Mouse (Mus musculus): ENCODE measurements around the gene Slc26a3. TPM values are rescaled to one million over a fixed set of nuclear protein-coding genes. Genes with fewer than 3 reads are reported as not detected.
A peak's percentile ranks its signal among the peaks of the same experiment; 100 is the strongest.

Slc26a3 gene
- total and polyA plus RNA-seq, 2 experiments from 2014 or later, result 0.15 TPM; not detected in 1

- DNase-seq (ENCODE audit: low spot score) (no peak), ATAC-seq (ENCODE audit: low FRiP score) (no peak)
- no peak for TF ChIP-seq CTCF (IDR thresholded peaks at IDR 0.05)
- 70% methylated on average over 5 of the region's 5 CpGs for WGBS
- Histone ChIP-seq H3K4me1 (ENCODE audit: insufficient read depth, low read length) (no peaks in the 10 kb centered on the region), H3K4me2 (ENCODE audit: low read depth, low read length, poor library complexity, severe bottlenecking) (no peak overlapping the region), H3K27ac (ENCODE audit: low read depth, low read length) (no peak overlapping the region), H3K4me3 (ENCODE audit: low read depth, low read length) (no peak overlapping the region), H3K9me3 (ENCODE audit: low read length) (no peaks in the 10 kb centered on the region), H3K36me3 (ENCODE audit: insufficient read depth, low read length) (no peaks in the 10 kb centered on the region), H3K27me3 (ENCODE audit: insufficient read depth, low read length) (no peaks in the 10 kb centered on the region), H3K9ac (replicated peaks; ENCODE audit: low read length, poor library complexity, severe bottlenecking) (no peak overlapping the region)
Observed at GRCm38 (mm10) chr12:31511218-31511617, 120.5 kb downstream of the Slc26a3 start.

GRCm38 (mm10) chr12:31512634-31513411 lies 122.2 kb downstream of the Slc26a3 start:
- no peak for ATAC-seq (ENCODE audit: low FRiP score)
- WGBS, result 92% methylated on average over 14 of the region's 14 CpGs
- no peak overlapping the region for H3K4me3 ChIP-seq (ENCODE audit: low read depth, low read length)

DNA sequence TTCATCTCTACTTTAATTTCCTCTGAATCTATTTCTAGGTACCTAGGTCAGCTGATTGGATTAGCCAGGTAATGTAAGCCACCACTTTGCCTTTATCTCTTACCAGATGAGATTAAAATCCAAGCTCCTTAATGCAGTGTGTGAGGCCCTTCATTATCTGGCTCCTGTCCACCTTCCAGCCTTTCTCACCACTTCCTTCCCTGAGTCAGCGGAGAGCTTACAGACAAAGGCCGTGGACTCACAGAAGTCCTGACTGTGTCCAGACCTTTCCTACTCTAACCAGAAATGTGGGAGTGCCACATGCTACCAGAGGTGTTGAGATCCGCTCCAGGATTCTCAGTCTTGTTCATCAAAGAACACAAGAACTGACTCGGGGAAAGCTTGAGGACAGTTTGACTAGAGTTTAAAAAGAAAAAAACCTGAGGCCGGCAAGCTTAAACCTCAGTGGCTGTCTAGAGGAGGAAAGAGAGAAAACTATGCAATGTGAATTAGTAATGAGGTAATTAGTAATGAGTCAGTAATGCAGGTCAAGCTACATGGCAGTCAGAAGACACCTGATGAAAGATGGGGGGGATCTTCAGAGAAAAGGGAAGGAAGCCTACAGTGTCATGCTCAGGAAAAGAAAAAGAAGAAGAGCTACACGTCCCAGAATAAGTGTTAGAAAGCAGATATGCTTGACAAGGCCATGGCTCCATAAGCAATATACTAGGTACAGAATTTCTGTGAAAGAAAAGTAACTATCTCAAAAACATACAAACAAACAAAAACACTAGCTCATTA lies 123.2 kb downstream of the Slc26a3 start:
- Histone ChIP-seq H3K27me3 (ENCODE audit: insufficient read depth, low read length) (no peaks in the 10 kb centered on the region), H3K4me1 (ENCODE audit: insufficient read depth, low read length) (no peaks in the 10 kb centered on the region), H3K9ac (replicated peaks; ENCODE audit: low read length, poor library complexity, severe bottlenecking) (no peak overlapping the region), H3K4me3 (ENCODE audit: low read depth, low read length) (no peak overlapping the region), H3K4me2 (ENCODE audit: low read depth, low read length, poor library complexity, severe bottlenecking) (no peak overlapping the region), H3K27ac (ENCODE audit: low read depth, low read length) (no peak overlapping the region), H3K36me3 (ENCODE audit: insufficient read depth, low read length) (no peaks in the 10 kb centered on the region), H3K9me3 (ENCODE audit: low read length) (no peaks in the 10 kb centered on the region)
- ATAC-seq (ENCODE audit: low FRiP score) (no peak), DNase-seq (ENCODE audit: low spot score) (no peak)
- no peak for TF ChIP-seq CTCF (IDR thresholded peaks at IDR 0.05)
- 83% methylated on average over 6 of the region's 6 CpGs for WGBS

More at GRCm38 (mm10) chr12:31512634-31513411, 122.2 kb downstream of the Slc26a3 start:
- no peaks in the 10 kb centered on the region for H3K36me3 ChIP-seq (ENCODE audit: insufficient read depth, low read length)
- no peak overlapping the region for H3K4me2 ChIP-seq (ENCODE audit: low read depth, low read length, poor library complexity, severe bottlenecking)
- TF ChIP-seq CTCF (IDR thresholded peaks at IDR 0.05), result no peak
- H3K27ac ChIP-seq (ENCODE audit: low read depth, low read length), result no peak overlapping the region
- DNase-seq (ENCODE audit: low spot score), result no peak
- H3K4me1 ChIP-seq (ENCODE audit: insufficient read depth, low read length), result no peaks in the 10 kb centered on the region
- no peaks in the 10 kb centered on the region for H3K27me3 ChIP-seq (ENCODE audit: insufficient read depth, low read length)
- H3K9me3 ChIP-seq (ENCODE audit: low read length), result no peaks in the 10 kb centered on the region
- no peak overlapping the region for H3K9ac ChIP-seq (replicated peaks; ENCODE audit: low read length, poor library complexity, severe bottlenecking)

GRCm38 (mm10) chr12:31520119-31520518 lies 129.4 kb downstream of the Slc26a3 start:
- Histone ChIP-seq H3K4me2 (ENCODE audit: low read depth, low read length, poor library complexity, severe bottlenecking) (no peak overlapping the region), H3K36me3 (ENCODE audit: insufficient read depth, low read length) (no peaks in the 10 kb centered on the region), H3K27ac (ENCODE audit: low read depth, low read length) (no peak overlapping the region), H3K4me1 (ENCODE audit: insufficient read depth, low read length) (no peaks in the 10 kb centered on the region), H3K9me3 (ENCODE audit: low read length) (no peaks in the 10 kb centered on the region), H3K27me3 (ENCODE audit: insufficient read depth, low read length) (no peaks in the 10 kb centered on the region), H3K4me3 (ENCODE audit: low read depth, low read length) (no peak overlapping the region), H3K9ac (replicated peaks; ENCODE audit: low read length, poor library complexity, severe bottlenecking) (no peak overlapping the region)
- ATAC-seq (ENCODE audit: low FRiP score) (no peak), DNase-seq (ENCODE audit: low spot score) (peak; percentile 55)
- no peak for TF ChIP-seq CTCF (IDR thresholded peaks at IDR 0.05)
- 74% methylated on average over 6 of the region's 6 CpGs for WGBS

- Histone ChIP-seq H3K9ac (replicated peaks; ENCODE audit: low read length, poor library complexity, severe bottlenecking) (no peak overlapping the region), H3K9me3 (ENCODE audit: low read length) (no peaks in the 10 kb centered on the region), H3K4me3 (ENCODE audit: low read depth, low read length) (no peak overlapping the region), H3K27me3 (ENCODE audit: insufficient read depth, low read length) (no peaks in the 10 kb centered on the region), H3K4me2 (ENCODE audit: low read depth, low read length, poor library complexity, severe bottlenecking) (no peak overlapping the region), H3K4me1 (ENCODE audit: insufficient read depth, low read length) (no peaks in the 10 kb centered on the region), H3K27ac (ENCODE audit: low read depth, low read length) (no peak overlapping the region), H3K36me3 (ENCODE audit: insufficient read depth, low read length) (no peaks in the 10 kb centered on the region)
- WGBS, result 48% methylated on average over 3 of the region's 3 CpGs
- ATAC-seq (ENCODE audit: low FRiP score) (no peak), DNase-seq (ENCODE audit: low spot score) (peak; percentile 14)
- no peak for TF ChIP-seq CTCF (IDR thresholded peaks at IDR 0.05)
Observed at GRCm38 (mm10) chr12:31521371-31521770, 130.7 kb downstream of the Slc26a3 start.

Other genes with a start within 250 kb of the Slc26a3 start
- not detected in 2 replicates for gene Gm6993, start 150.1 kb upstream of the Slc26a3 start, total RNA-seq (2014; rRNA removed)
- not detected in 2 replicates for gene Gm6993, start 150.1 kb upstream of the Slc26a3 start, polyA plus RNA-seq (2015; fragmentation: Nextera tagmentation; extraction: Ambion mirVana)
- 19.5 and 24.6 TPM in 2 replicates for gene Lamb1, start 125.6 kb upstream of the Slc26a3 start, total RNA-seq (2014; rRNA removed)
- 7.6 and 8.1 TPM in 2 replicates for gene Lamb1, start 125.6 kb upstream of the Slc26a3 start, polyA plus RNA-seq (2015; fragmentation: Nextera tagmentation; extraction: Ambion mirVana)
- 41.0 and 62.3 TPM in 2 replicates for gene Dld, start 39.4 kb upstream of the Slc26a3 start, total RNA-seq (2014; rRNA removed)
- 113 and 122 TPM in 2 replicates for gene Dld, start 39.4 kb upstream of the Slc26a3 start, polyA plus RNA-seq (2015; fragmentation: Nextera tagmentation; extraction: Ambion mirVana)
- gene Cbll1, start 108.7 kb downstream of the Slc26a3 start, total RNA-seq (2014; rRNA removed), result 19.5 and 25.2 TPM in 2 replicates
- 17.4 and 17.7 TPM in 2 replicates for gene Cbll1, start 108.7 kb downstream of the Slc26a3 start, polyA plus RNA-seq (2015; fragmentation: Nextera tagmentation; extraction: Ambion mirVana)
- 0.05 and 0.33 TPM in 2 replicates for gene Slc26a4, start 169.1 kb downstream of the Slc26a3 start, total RNA-seq (2014; rRNA removed)
- gene Slc26a4, start 169.1 kb downstream of the Slc26a3 start, polyA plus RNA-seq (2015; fragmentation: Nextera tagmentation; extraction: Ambion mirVana), result 0.10 TPM in 1 of 2 replicates, not detected in the other
- gene Bcap29, start 243.8 kb downstream of the Slc26a3 start, total RNA-seq (2014; rRNA removed), result 5.9 and 11.1 TPM in 2 replicates
- 33.9 and 36.1 TPM in 2 replicates for gene Bcap29, start 243.8 kb downstream of the Slc26a3 start, polyA plus RNA-seq (2015; fragmentation: Nextera tagmentation; extraction: Ambion mirVana)